Mouse (Mus musculus) liver, adult 2 months (tissue): ENCODE measurements around the gene Trmt61a. TPM values are rescaled to one million over a fixed set of nuclear protein-coding genes. Genes with fewer than 3 reads are reported as not detected.
A peak's percentile ranks its signal among the peaks of the same experiment; 100 is the strongest.

Source experiments
- DNase-seq: peaks from one replicate; pipeline ENCODE4 v3.0.0-alpha.2; 2011; ENCODE audit warnings: low read depth, low spot score; ENCODE audit errors: extremely low read depth
- H3K27ac ChIP-seq: fragments of 200-500 bp; replicated peaks from 2 replicates; pipeline ENCODE4 v1.5.1; 2012; ENCODE audit warnings: low read depth, mild to moderate bottlenecking, control low read depth, inconsistent platforms, low read length; ENCODE audit not compliant: insufficient read depth
- H3K27me3 ChIP-seq: fragments of 200-500 bp; 2 replicates; pipeline ENCODE4 v1.6.1; 2012; ENCODE audit warnings: mild to moderate bottlenecking, moderate library complexity, low read length, inconsistent platforms; ENCODE audit not compliant: control insufficient read depth, insufficient read depth
- H3K36me3 ChIP-seq: fragments of 200-500 bp; 2 replicates; pipeline ENCODE4 v1.6.1; 2012; ENCODE audit warnings: low read length, inconsistent platforms; ENCODE audit not compliant: control insufficient read depth, insufficient read depth
- H3K4me1 ChIP-seq: fragments of 200-500 bp; 2 replicates; pipeline ENCODE4 v1.6.1; 2011; ENCODE audit warnings: low read length; ENCODE audit not compliant: control insufficient read depth, insufficient read depth
- H3K4me3 ChIP-seq: fragments of 200-500 bp; 2 replicates; pipeline ENCODE4 v1.5.1; 2011; ENCODE audit warnings: low read depth, mild to moderate bottlenecking, control low read depth, low read length, moderate library complexity; ENCODE audit not compliant: insufficient read depth
- H3K79me2 ChIP-seq: fragments of 200-500 bp; 2 replicates; pipeline ENCODE4 v1.6.1; 2012; ENCODE audit warnings: inconsistent platforms, mild to moderate bottlenecking, low read length, moderate library complexity; ENCODE audit not compliant: control insufficient read depth, insufficient read depth
- H3K9ac ChIP-seq: fragments of 200-500 bp; 2 replicates; pipeline ENCODE4 v1.6.1; 2012; ENCODE audit warnings: low read depth, mild to moderate bottlenecking, control low read depth, inconsistent platforms, low read length
- CTCF ChIP-seq: fragments of 200-500 bp; IDR thresholded peaks from 2 replicates; pipeline ENCODE4 v1.5.1; 2011; ENCODE audit warnings: low read depth, low read length, control low read depth
- POLR2A ChIP-seq: fragments of 200-500 bp; IDR thresholded peaks from 2 replicates; pipeline ENCODE4 v1.6.1; 2011; ENCODE audit warnings: low read length, control low read depth; ENCODE audit not compliant: insufficient read depth; ENCODE audit errors: extremely low read depth
- WGBS: fragments of 180-500 bp; shearing (Covaris S2); methylation state at CpG from one replicate; pipeline ENCODE4 v1.1.7; 2018; 5-methylcytosine and 5-hydroxymethylcytosine counted together
- polyA plus RNA-seq: library from polyadenylated mRNA; depleted of rRNA; stranded (reverse); fragments of >200 nt; gene quantifications from 2 replicates; pipeline ENCODE4 v1.2.3, GENCODE M21; 2012
- total RNA-seq: library from RNA; depleted of rRNA; stranded (reverse); fragments of >200 nt; gene quantifications from 2 replicates; pipeline ENCODE4 v1.2.3, GENCODE M21; 2014

The Trmt61a gene
- total and polyA plus RNA-seq, 2 experiments = 2.3 to 33.1 TPM

DNA sequence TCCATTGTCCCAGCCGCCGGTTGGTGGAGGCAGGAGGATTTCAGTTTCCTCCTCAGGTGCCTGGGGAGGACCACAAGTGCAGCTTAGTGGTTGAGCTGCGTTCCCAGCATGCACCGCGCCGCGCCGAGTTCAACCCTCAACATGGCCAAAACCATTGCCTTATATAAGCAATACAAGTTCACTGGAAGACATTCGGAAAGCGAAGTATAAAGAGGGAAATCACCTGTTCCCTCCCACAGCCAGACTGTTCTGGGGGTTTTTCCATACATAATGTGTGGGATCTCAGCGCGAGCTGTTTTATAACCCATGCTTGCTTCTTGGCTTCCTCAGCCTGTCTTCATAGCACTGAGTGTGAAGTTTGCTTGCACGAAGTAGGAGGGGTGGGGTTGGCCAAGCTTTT lies 11.5 kb upstream of the Trmt61a start:
- WGBS = 82% methylated on average over 13 of the region's 13 CpGs
- no peaks in the 10 kb centered on the region for H3K79me2 ChIP-seq
- TF ChIP-seq CTCF (no peak), POLR2A (no peak)

DNA sequence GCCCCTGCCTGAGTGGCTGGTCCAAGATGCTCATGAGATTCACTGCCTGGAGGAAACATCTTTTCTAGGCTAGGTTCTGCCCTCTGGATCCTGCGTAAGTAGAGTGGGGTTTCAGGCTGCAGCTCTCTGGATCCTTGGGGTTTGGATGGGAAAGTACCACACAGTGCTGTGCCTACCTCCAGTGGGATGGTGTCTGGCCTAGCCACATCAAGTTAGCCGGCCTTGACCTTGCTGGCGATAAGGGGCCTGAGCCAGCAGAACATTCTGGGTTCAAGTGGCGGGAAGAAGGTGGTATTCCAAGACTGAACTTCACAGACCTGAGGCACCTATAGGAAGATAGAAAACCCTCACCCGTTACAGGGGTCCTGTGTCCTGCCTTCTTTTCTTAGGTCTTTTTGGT lies 10.5 kb upstream of the Trmt61a start:
- H3K4me3 ChIP-seq = no peak overlapping the region
- DNase-seq = no peak
- no peaks in the 10 kb centered on the region for H3K79me2 ChIP-seq
- 90% methylated on average over 5 of the region's 5 CpGs for WGBS
- peaks cover 16% of the 10 kb centered on the region for H3K27me3 ChIP-seq
- TF ChIP-seq CTCF = no peak
- no peak for TF ChIP-seq POLR2A
- H3K9ac ChIP-seq = no peak overlapping the region
- no peaks in the 10 kb centered on the region for H3K36me3 ChIP-seq
- peaks cover 12% of the 10 kb centered on the region for H3K4me1 ChIP-seq
- no peak overlapping the region for H3K27ac ChIP-seq

More for the DNA sequence above, 11.5 kb upstream of the Trmt61a start:
- H3K4me1 ChIP-seq = peaks cover 12% of the 10 kb centered on the region
- H3K4me3 ChIP-seq = no peak overlapping the region
- no peak overlapping the region for H3K9ac ChIP-seq
- H3K27ac ChIP-seq = no peak overlapping the region
- DNase-seq = no peak
- H3K36me3 ChIP-seq = no peaks in the 10 kb centered on the region
- peaks cover 5% of the 10 kb centered on the region; the same call in 1 of the 2 replicates for H3K27me3 ChIP-seq

GRCm38 (mm10) chr12:111668457-111668912 lies 9.4 kb upstream of the Trmt61a start:
- peak overlapping the region; percentile 32 for H3K27ac ChIP-seq
- peaks cover 12% of the 10 kb centered on the region for H3K4me1 ChIP-seq
- peak; percentile 67 for DNase-seq
- no peaks in the 10 kb centered on the region for H3K79me2 ChIP-seq
- H3K4me3 ChIP-seq = no peak overlapping the region
- TF ChIP-seq POLR2A (no peak), CTCF (peak; percentile 98)
- peaks cover 16% of the 10 kb centered on the region for H3K27me3 ChIP-seq
- 11% methylated on average over 8 of the region's 8 CpGs for WGBS
- H3K9ac ChIP-seq = peak overlapping the region; percentile 9; the same call in 1 of the 2 replicates
- H3K36me3 ChIP-seq = no peaks in the 10 kb centered on the region

DNA sequence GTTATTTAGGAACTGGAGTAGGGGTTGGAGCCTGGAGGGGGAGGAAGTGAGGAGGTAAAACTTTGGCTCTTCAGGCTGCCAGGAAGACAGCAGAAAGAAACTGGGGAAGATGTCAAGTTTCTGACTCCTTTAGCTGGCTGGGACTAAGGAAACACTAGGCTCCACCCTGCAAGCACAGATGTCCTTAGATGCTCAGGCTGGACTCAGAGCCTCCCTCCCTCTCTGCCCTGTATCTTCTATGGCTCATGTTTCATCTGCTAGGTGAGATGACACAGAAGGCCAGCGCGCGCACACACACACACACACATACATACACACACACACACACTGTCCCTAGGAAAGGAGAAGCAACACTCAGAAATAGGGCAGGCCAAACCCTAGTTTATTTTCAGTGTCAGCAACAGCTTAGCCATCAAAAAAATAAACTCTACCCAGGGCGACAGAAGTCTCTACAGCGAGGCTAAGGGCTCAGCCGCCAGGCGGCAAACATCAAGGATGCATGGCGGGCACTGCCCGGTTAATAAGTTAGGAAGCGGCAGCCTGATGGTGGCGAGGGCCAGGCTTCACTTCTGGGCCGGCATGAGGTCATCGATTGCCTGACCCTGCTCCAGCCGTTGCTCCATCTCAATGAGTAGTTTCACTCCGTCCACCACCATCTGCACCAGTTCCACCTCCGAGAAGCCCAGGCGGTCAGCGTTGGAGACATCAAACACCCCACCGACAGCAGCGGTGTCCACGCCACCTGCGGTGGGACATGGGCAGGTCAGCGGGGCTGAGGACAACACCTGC lies 8.7 kb upstream of the Trmt61a start:
- Histone ChIP-seq H3K4me3 (peak overlapping the region; percentile 5; the same call in 1 of the 2 replicates), H3K27me3 (peaks cover 16% of the 10 kb centered on the region), H3K4me1 (peaks cover 12% of the 10 kb centered on the region), H3K9ac (0 out of 2 replicates have a peak overlapping the region, but pooled peaks have one; percentile 9), H3K27ac (peak overlapping the region; percentile 64), H3K36me3 (no peaks in the 10 kb centered on the region), H3K79me2 (no peaks in the 10 kb centered on the region)
- TF ChIP-seq POLR2A (no peak), CTCF (peak; percentile 39)
- peak; percentile 68 for DNase-seq
- WGBS = 23% methylated on average over 23 of the region's 23 CpGs

- no peak overlapping the region for H3K9ac ChIP-seq
- TF ChIP-seq POLR2A (no peak), CTCF (no peak)
- no peak overlapping the region for H3K27ac ChIP-seq
- H3K4me1 ChIP-seq = peaks cover 12% of the 10 kb centered on the region
- H3K36me3 ChIP-seq = no peaks in the 10 kb centered on the region
- peaks cover 16% of the 10 kb centered on the region for H3K27me3 ChIP-seq
- DNase-seq = no peak
- H3K4me3 ChIP-seq = no peak overlapping the region
- WGBS = 69% methylated on average over 8 of the region's 8 CpGs
- H3K79me2 ChIP-seq = no peaks in the 10 kb centered on the region
Observed at GRCm38 (mm10) chr12:111669961-111670360, 7.9 kb upstream of the Trmt61a start.

DNA sequence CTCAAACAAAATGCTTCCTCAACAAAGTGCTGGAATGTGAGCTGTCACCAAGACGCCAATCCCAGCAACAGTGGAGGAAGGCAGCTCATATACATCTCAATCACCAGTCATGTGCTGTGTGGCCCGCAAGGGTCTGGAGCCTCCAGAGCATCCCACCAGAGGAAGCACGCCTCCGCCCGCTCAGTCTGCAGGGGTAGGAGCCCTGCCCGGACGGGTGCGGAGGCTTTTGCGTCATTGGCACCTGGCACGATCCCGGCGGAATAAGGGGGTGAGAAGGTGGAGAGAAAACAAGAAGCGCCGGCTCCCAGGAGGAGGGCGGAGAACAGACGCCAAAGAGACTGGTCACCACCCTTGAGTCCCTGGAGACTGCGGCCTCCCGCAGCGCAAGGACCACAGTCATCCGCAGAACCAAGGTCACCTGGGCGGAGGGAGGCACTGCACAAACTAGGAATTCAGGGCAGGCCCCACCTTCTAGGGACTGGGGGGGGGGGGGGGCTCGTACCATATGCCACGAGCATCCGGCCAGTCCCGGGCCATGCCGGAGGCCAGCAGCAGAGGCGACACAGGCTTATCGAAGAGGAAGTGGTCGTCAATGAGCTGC lies 7.4 kb upstream of the Trmt61a start:
- 39% methylated on average over 29 of the region's 29 CpGs for WGBS

More for the DNA sequence above, 7.4 kb upstream of the Trmt61a start:
- Histone ChIP-seq H3K27ac (no peak overlapping the region), H3K27me3 (peaks cover 16% of the 10 kb centered on the region), H3K36me3 (no peaks in the 10 kb centered on the region), H3K4me3 (peak overlapping the region; percentile 66; the same call in 1 of the 2 replicates), H3K4me1 (peaks cover 12% of the 10 kb centered on the region), H3K79me2 (no peaks in the 10 kb centered on the region), H3K9ac (no peak overlapping the region)
- no peak for DNase-seq
- no peak for TF ChIP-seq POLR2A
- TF ChIP-seq CTCF = no peak
